Mouse (Mus musculus) ovary, adult 10 weeks (tissue): ENCODE data around the gene St7l. TPM values are rescaled to one million over a fixed set of nuclear protein-coding genes. Genes with fewer than 3 reads are reported as not detected.

ENCODE experiments used
- polyA plus RNA-seq: library from polyadenylated mRNA; stranded (reverse); fragments of 350-450 nt; fragmentation: Illumina TruSeq; extraction: RNeasy Lipid Tissue Mini Kit (QIAGEN cat#74804); gene quantifications from one replicate; pipeline ENCODE4 v1.2.3, GENCODE M21; 2014

The St7l gene
- 85.1 TPM for polyA plus RNA-seq

GRCm38 (mm10) chr3:104863786-104864650, at the start of gene St7l, which contains the start of gene Capza1:
St7l (plus strand) TSS chr3:104864005.
Capza1 (minus strand) TSS chr3:104864505.

GRCm38 (mm10) chr3:104817991-104818748, 45.6 kb upstream of the St7l start, which contains the start of gene Mov10:
Mov10 (minus strand) TSS chr3:104818563.

GRCm38 (mm10) chr3:104961066-104962059, 97.6 kb downstream of the St7l start, which contains the start of gene Wnt2b:
Wnt2b (minus strand) TSS chr3:104961921.

Other genes starting within 250 kb of the St7l start
- 90.7 TPM for gene Slc16a1, start 225.3 kb upstream of the St7l start, polyA plus RNA-seq
- not detected for gene Ppm1j, start 82.9 kb upstream of the St7l start, polyA plus RNA-seq
- gene Fam19a3, start 82.2 kb upstream of the St7l start, polyA plus RNA-seq: not detected
- gene Rhoc, start 75.6 kb upstream of the St7l start, polyA plus RNA-seq: 16.5 TPM
- 1.4 TPM for gene Mov10, start 45.4 kb upstream of the St7l start, polyA plus RNA-seq
- gene Capza1, start 500 bp downstream of the St7l start, polyA plus RNA-seq: 275 TPM
- gene Wnt2b, start 97.9 kb downstream of the St7l start, polyA plus RNA-seq: 25.6 TPM
- gene Cttnbp2nl, start 189.1 kb downstream of the St7l start, polyA plus RNA-seq: 53.9 TPM
- not detected for gene 4930564D02Rik, start 202.8 kb downstream of the St7l start, polyA plus RNA-seq